Mouse (Mus musculus) cerebellum, adult 2 months (tissue): ENCODE results near the gene Rnf144a. TPM values are rescaled to one million over a fixed set of nuclear protein-coding genes. Genes with fewer than 3 reads are reported as not detected.

Source experiments
- DNase-seq, 2 experiments: peaks; one replicate each; pipeline ENCODE4 v3.0.0; 2021
- H3K27ac ChIP-seq: fragments of 200-500 bp; 2 replicates; pipeline ENCODE4 v1.5.1; 2012; ENCODE audit warnings: low read length, control low read depth, inconsistent platforms; ENCODE audit not compliant: insufficient read depth
- H3K27me3 ChIP-seq: fragments of 200-500 bp; 2 replicates; pipeline ENCODE4 v1.6.1; 2012; ENCODE audit warnings: inconsistent platforms, mild to moderate bottlenecking, low read length, moderate library complexity; ENCODE audit not compliant: control insufficient read depth, insufficient read depth
- H3K4me1 ChIP-seq: fragments of 200-500 bp; 2 replicates; pipeline ENCODE4 v1.6.1; 2011; ENCODE audit warnings: low read length; ENCODE audit not compliant: control insufficient read depth, insufficient read depth
- H3K4me3 ChIP-seq: fragments of 200-500 bp; replicated peaks from 2 replicates; pipeline ENCODE3; 2011; ENCODE audit warnings: mild to moderate bottlenecking, low read depth, low read length, control low read depth; ENCODE audit not compliant: insufficient read depth
- CTCF ChIP-seq: fragments of 200-500 bp; IDR thresholded peaks from 2 replicates; pipeline ENCODE4 v1.5.1; 2011; ENCODE audit warnings: low read depth, mild to moderate bottlenecking, control low read depth, low read length, moderate library complexity, borderline replicate concordance; ENCODE audit not compliant: insufficient read depth
- POLR2A ChIP-seq: fragments of 200-500 bp; IDR thresholded peaks from 2 replicates; pipeline ENCODE4 v1.6.1; 2011; ENCODE audit warnings: low read length, control low read depth, borderline replicate concordance; ENCODE audit not compliant: insufficient read depth
- WGBS: fragments of 180-500 bp; shearing (Covaris S2); methylation state at CpG from one replicate; pipeline ENCODE4 v1.1.7; 2018; 5-methylcytosine and 5-hydroxymethylcytosine counted together
- polyA plus RNA-seq: library from polyadenylated mRNA; depleted of rRNA; stranded (reverse); fragments of >200 nt; gene quantifications from 2 replicates; pipeline ENCODE4 v1.2.3, GENCODE M21; 2012

The Rnf144a gene
- polyA plus RNA-seq, 1 experiment: 13.8 TPM

DNA sequence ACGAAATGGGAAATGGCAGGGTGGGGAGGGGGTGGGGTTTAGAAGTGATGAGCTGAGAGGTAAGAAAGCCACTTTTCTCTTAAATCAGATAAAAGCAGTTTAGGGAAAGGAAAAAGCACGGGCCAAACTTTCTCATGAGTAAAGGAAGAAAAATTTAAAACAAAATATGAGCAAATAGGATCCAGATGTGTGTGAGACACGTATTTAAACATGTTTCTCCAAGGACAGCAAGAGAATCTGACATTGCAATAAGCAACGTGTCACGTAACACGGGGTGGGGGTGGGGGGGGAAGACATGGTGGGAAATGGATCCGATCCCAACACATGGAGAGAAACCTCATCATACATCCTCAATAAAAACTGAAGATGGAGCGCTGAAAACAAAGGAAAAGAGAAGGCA is 33.3 kb downstream of the Rnf144a start:
- Histone ChIP-seq H3K4me1 (peaks cover 16% of the 10 kb centered on the region), H3K27me3 (no peaks in the 10 kb centered on the region), H3K27ac (no peak overlapping the region), H3K4me3 (no peak overlapping the region)
- 97% methylated on average over 8 of the region's 8 CpGs for whole genome bisulfite sequencing
- TF ChIP-seq CTCF: no peak
- DNase-seq: no peak

DNA sequence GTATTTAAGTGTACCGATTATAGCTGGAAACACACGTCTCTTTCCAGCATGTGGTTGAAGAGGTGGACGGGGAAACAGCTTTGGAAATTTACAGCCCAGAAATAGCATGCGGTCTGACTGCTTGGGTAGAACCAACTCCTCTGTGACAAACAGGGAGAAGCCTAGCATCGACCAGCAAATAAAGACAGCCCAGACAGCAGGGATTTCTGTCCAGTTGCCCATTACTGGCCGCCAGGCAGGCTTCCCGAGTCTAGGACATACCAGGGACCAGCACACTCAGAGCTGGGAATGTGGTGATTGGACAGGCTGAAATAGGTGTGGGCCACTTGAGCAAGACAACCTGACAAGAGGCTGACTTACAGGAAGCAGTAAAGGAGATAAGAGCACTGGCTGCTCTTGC is 35.3 kb downstream of the Rnf144a start:
- no peak overlapping the region for H3K4me3 ChIP-seq
- H3K4me1 ChIP-seq: peaks cover 10% of the 10 kb centered on the region
- TF ChIP-seq CTCF: no peak
- no peak for TF ChIP-seq POLR2A
- 6% methylated on average over 7 of the region's 7 CpGs for WGBS
- no peaks in the 10 kb centered on the region for H3K27me3 ChIP-seq
- no peak overlapping the region; the same call in 1 of the 2 replicates for H3K27ac ChIP-seq
- peak in 1 of 2 experiments; percentile 49 for DNase-seq

DNA sequence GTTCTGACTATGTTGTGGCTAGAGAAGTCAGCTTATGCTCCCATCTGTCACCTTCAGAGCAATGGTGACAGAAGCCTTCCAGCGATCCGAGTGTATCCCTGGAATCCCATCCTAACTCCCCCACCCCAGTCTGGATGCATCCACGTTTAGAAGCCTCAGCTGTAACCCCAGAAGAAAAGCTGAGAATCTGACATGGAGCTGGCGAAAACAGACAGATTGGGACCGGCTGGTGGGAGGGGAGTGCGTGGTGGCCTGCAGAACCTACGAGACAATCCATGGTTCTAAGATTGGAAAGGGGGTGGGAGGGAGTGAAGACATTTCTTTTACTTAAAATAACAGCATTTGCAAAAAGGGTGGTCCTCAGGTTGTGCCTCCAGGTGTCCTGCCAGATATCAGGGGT is 37.4 kb downstream of the Rnf144a start:
- H3K27ac ChIP-seq: no peak overlapping the region
- no peaks in the 10 kb centered on the region for H3K27me3 ChIP-seq
- peaks cover 16% of the 10 kb centered on the region for H3K4me1 ChIP-seq
- no peak overlapping the region for H3K4me3 ChIP-seq
- WGBS: 65% methylated on average over 7 of the region's 7 CpGs
- DNase-seq: no peak
- no peak for TF ChIP-seq POLR2A
- no peak for TF ChIP-seq CTCF

DNA sequence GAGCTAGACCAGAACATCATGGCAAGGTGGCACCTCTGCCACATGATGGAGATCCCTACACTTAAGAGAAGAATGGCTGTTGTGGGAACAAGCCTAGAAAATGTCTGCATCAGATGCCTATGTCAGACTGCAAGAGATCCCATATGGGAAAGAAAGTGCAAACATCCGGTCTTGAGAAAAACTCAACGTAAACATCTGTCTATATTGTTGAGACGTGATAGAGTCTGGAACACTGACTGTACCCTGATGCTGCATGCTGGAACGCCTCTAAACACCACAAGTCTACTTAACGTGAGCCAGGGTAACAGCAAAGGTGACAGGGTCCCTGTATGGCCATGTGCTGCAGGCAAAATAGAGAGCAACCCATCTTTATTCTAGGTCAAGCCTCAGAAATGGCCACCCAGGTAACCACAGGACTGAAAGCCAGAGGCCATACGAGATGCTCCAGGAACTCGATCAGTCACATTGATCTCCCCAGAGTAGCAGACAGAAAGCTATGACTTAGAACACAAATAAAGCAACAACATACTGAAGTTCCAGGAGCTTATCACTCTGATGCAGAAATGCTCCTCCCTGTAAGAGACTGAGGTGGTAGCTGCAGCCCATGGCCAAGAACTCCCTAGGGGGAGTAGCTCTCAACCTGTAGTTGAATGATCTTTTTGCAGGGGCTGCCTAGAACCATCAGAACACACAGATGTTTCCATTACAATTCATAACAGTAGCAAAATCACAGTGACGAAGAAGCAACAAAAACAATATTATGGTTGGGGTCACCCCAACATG is 38.3 kb downstream of the Rnf144a start:
- Histone ChIP-seq H3K27me3 (no peaks in the 10 kb centered on the region), H3K27ac (no peak overlapping the region), H3K4me1 (peaks cover 16% of the 10 kb centered on the region), H3K4me3 (no peak overlapping the region)
- 96% methylated on average over 8 of the region's 8 CpGs for WGBS
- no peak for DNase-seq
- TF ChIP-seq POLR2A (no peak), CTCF (no peak)

DNA sequence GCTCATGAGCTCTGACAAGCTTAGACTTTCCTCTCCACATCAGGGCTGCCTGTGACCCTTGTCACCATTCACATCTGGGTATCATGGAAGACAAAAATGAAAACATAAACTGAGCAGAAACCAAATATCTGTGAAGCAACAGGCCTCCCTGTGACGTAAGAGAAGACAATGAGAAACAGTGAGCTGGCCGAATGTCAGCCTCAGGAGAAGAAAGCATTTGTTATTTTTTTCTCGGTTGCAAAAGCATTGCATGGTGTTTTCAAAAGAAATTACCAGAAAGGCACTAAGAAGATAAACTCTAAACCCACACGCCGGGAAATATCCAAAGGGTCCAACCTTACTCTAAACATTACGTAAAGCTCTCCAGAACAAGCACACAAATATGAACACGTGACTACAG is 41.3 kb downstream of the Rnf144a start:
- TF ChIP-seq POLR2A: no peak
- no peak for TF ChIP-seq CTCF
- DNase-seq: no peak
- Histone ChIP-seq H3K27me3 (no peaks in the 10 kb centered on the region), H3K4me1 (peaks cover 24% of the 10 kb centered on the region), H3K27ac (no peak overlapping the region), H3K4me3 (no peak overlapping the region)
- WGBS: 88% methylated on average over 7 of the region's 7 CpGs

DNA sequence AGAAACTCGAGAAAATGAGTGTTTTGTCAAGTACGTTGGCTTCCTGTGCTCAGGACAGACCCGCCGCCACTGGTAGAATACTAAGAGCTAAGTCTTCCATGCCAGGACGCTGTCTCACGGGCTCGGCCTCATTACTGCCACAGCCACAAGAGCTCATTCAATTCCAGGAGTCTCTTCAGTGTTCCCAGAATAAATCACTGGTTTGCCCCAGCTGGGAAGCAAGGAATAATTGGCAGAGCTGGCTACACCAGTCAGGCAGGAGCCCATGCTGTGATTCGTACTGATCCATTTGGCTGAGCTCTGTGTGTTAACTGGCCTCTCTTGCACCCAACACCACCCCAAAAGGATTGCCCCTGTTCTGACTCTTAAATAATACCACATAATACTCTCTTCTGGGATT is 45.0 kb downstream of the Rnf144a start:
- H3K27me3 ChIP-seq: no peaks in the 10 kb centered on the region
- peaks cover 42% of the 10 kb centered on the region for H3K4me1 ChIP-seq
- no peak overlapping the region for H3K4me3 ChIP-seq
- TF ChIP-seq POLR2A (no peak), CTCF (no peak)
- DNase-seq: peak; percentile 31 to 65
- H3K27ac ChIP-seq: no peak overlapping the region
- 34% methylated on average over 8 of the region's 8 CpGs for WGBS

DNA sequence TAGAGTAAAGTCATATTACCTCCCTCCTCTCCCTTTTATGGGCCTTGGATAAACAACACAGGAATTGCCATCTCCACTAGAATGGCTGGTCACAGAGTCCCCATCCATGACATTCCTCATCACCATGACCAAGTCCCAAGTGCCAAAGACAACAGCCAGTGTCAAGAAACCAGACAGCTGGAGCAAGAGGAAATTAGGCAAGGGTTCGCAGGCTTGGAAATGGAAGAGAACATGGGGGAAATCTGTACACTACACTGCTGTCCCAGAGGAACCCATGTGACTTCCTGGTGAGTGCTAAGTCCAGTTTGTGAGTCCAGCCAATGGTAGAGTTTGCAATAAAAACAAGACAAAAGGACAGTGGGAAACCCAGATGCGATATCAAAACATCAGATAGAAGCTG is 47.7 kb downstream of the Rnf144a start:
- no peak for TF ChIP-seq CTCF
- TF ChIP-seq POLR2A: no peak
- no peak for DNase-seq
- no peak overlapping the region for H3K4me3 ChIP-seq
- peaks cover 48% of the 10 kb centered on the region for H3K4me1 ChIP-seq
- H3K27me3 ChIP-seq: no peaks in the 10 kb centered on the region
- no peak overlapping the region for H3K27ac ChIP-seq
- 93% methylated on average over 2 of the region's 2 CpGs for WGBS

DNA sequence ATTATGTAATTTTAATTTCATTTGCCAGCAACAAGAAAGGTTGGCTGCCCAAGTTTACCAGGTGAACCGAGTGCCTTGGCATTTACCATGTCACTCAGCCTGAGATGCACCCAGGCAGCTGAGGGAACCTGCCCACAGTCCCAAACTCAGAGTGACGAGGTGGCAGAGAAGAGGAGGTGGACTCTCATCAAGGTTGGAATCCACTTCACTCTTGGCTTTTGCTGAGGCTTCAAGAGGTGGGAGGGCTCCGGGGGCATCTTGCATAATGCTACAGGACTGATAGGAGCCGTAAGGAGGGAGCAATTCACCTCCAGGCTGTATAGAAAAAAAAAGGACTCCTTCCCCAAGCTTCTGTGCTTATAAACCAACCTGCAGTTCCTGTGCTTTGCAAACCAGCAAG is 48.7 kb downstream of the Rnf144a start:
- Histone ChIP-seq H3K4me3 (no peak overlapping the region), H3K27ac (peak overlapping the region; percentile 88), H3K4me1 (peaks cover 48% of the 10 kb centered on the region), H3K27me3 (no peaks in the 10 kb centered on the region)
- 67% methylated on average over 4 of the region's 4 CpGs for WGBS
- DNase-seq: no peak
- TF ChIP-seq CTCF (no peak), POLR2A (no peak)
